Mouse (Mus musculus): ENCODE results near the gene Phlpp1.

DNA sequence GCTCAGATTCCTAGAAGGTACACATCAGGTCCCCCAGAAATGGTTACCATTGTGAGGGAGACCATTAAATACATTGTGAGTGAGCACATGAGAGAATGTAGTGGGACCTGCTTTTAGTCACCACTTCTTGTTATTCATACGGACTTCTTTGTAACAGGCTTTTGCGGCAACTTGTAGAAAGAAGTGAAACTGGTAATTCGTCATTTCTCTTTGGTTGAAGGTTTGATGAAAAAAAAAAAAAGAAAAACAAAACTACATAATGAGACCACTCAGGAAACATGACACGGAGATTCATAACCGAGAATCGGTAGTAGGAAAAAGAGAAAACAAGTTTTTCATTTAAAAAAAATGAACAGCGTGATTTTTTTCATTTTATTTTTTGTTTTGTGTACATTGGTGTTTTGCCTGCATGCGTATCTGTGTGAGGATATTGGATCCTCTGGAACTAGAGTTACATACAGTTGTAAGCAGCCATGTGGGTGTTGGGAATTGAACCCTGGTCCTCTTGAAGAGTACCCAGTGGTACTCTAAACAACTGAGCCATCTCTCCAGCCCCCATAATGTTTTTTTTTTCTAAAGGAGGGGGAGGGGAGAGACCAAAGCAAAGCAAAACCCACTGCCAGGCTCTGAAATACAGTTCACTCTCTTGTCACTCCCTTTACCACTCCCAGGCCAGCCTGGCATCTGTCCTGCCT is 150.0 kb downstream of the Phlpp1 start:
- TF ChIP-seq CTCF (IDR thresholded peaks at IDR 0.05; ENCODE audit: control insufficient read depth, insufficient read depth, low read length) (no peak), POLR2A (IDR thresholded peaks at IDR 0.05; ENCODE audit: borderline replicate concordance, control insufficient read depth, low read depth, low read length) (no peak)
